Mouse (Mus musculus): ENCODE results near the gene Cnot1.

DNA sequence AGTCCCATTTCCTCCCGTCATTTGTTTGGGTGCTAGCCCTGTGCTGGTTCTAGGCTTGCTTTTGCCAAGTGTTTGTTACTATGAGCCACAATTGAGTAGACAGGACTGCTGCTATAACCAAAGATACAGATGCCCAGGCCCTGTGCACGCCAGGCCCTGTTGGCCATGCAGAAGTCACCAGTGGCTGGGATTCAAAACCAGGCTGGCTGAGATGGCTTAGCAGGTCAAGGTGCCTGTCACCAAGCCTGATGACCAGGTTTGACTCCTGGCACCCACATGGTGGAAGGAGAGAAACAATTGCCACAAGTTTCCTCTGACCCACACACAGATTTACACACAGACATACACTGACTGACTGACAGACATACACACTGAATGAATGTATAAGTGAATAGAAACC lies 43.1 kb upstream of the Cnot1 start:
- TF ChIP-seq POLR2A (IDR thresholded peaks at IDR 0.05; ENCODE audit: low read depth, low read length) (no peak), CTCF (IDR thresholded peaks at IDR 0.05; ENCODE audit: extremely low read depth, insufficient read length, insufficient replicate concordance, low read depth, low read length) (no peak)
